Mouse (Mus musculus) spleen, adult 2 months (tissue): Measurements from ENCODE around the gene Kank1.

ENCODE experiments used
- CTCF ChIP-seq: fragments of 200-500 bp; IDR thresholded peaks from 2 replicates; pipeline ENCODE4 v1.5.1; 2011; ENCODE audit warnings: mild to moderate bottlenecking, inconsistent platforms; ENCODE audit not compliant: insufficient read depth, insufficient read length, insufficient replicate concordance; ENCODE audit errors: extremely low read depth
- POLR2A ChIP-seq: fragments of 200-500 bp; IDR thresholded peaks from 2 replicates; pipeline ENCODE4 v1.6.1; 2011; ENCODE audit warnings: low read depth, low read length, inconsistent platforms

GRCm38 (mm10) chr19:25434795-25435194 lies 198.0 kb downstream of the Kank1 start:
- TF ChIP-seq POLR2A (no peak), CTCF (no peak)
